Mouse (Mus musculus) midbrain, embryonic 12.5 days (tissue): ENCODE data around the gene Ogfod3. TPM values are rescaled to one million over a fixed set of nuclear protein-coding genes. Genes with fewer than 3 reads are reported as not detected.

Experiments
- ATAC-seq: fragments of 200-750 bp; cut with Nextera tagmentation; 2 replicates; pipeline ENCODE4 v1.8.0; 2017; ENCODE audit warnings: low read depth, moderate TSS enrichment, moderate library complexity; ENCODE audit not compliant: low FRiP score
- H3K27ac ChIP-seq: fragments of 300-500 bp; sonication (generic); replicated peaks from 2 replicates; pipeline ENCODE4 v1.5.1; 2016; ENCODE audit warnings: mild to moderate bottlenecking
- H3K27me3 ChIP-seq: fragments of 300-500 bp; sonication (generic); 2 replicates; pipeline ENCODE4 v1.6.1; 2016; ENCODE audit warnings: mild to moderate bottlenecking
- H3K36me3 ChIP-seq: fragments of 300-500 bp; sonication (generic); 2 replicates; pipeline ENCODE4 v1.6.1; 2016
- H3K4me1 ChIP-seq: fragments of 300-500 bp; sonication (generic); 2 replicates; pipeline ENCODE4 v1.6.1; 2016
- H3K4me2 ChIP-seq: fragments of 300-500 bp; sonication (generic); replicated peaks from 2 replicates; pipeline ENCODE4 v1.6.1; 2016; ENCODE audit warnings: mild to moderate bottlenecking, moderate library complexity
- H3K4me3 ChIP-seq: fragments of 300-500 bp; sonication (generic); 2 replicates; pipeline ENCODE4 v1.5.1; 2016; ENCODE audit warnings: mild to moderate bottlenecking
- H3K9ac ChIP-seq: fragments of 300-500 bp; sonication (generic); replicated peaks from 2 replicates; pipeline ENCODE4 v1.6.1; 2016; ENCODE audit warnings: mild to moderate bottlenecking, moderate library complexity
- H3K9me3 ChIP-seq: fragments of 300-500 bp; sonication (generic); 2 replicates; pipeline ENCODE4 v1.6.1; 2016; ENCODE audit warnings: mild to moderate bottlenecking
- WGBS: fragments of 180-500 bp; shearing (Covaris S2); methylation state at CpG from one replicate; pipeline ENCODE4 v1.1.7; 2016; 5-methylcytosine and 5-hydroxymethylcytosine counted together
- polyA plus RNA-seq: library from polyadenylated mRNA; unstranded; fragments of >200 nt; fragmentation: Nextera tagmentation; extraction: Ambion mirVana; gene quantifications from 2 replicates; pipeline ENCODE4 v1.2.1, GENCODE M21; 2016

Gene Ogfod3
- polyA plus RNA-seq, 1 experiment from 2014 or later, result 18.5 TPM

DNA sequence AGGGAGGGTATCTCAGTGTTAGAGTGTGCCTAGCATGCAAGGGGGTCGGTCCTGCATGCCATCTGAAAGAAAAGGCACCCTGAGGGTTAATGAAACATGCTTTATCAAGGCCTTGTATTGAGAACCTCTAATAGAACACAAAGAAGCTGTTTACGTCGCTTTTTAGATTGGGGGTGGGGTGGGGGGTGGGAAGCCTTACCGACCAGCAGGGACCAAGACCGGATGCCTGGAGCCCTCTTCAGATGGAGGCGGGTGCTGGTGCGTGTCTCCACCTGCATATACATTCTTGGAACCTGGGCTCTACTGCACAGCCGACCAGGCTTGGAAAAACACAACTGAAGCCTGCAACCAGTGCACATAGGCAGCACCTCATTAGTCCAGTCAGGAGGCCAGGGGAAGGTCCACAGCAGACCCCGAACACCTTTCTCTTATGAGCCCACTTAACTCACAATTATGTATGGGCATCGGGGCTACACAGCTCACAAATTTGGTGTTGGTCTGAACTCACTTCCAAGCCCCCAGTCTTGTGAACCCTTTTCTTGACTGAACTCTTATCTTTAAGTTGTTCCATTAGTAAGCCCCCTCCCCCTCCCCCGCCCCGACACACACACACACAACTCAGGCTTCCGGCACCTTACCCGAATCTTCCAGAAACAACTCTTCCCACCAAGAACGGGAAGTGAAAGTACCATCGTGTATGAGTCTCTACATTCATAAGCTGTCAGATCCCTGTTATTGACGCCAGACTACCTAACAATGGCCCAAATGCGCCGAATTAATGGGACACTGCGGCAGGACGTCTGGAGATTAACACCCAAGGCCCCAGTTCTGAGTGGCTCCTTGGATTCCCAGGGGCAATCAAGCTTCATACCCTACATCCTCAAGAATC, 23.9 kb upstream of the Ogfod3 start:
- Histone ChIP-seq H3K4me3 (peak overlapping the region; percentile 78), H3K9me3 (no peaks in the 10 kb centered on the region), H3K4me2 (peak overlapping the region; percentile 80), H3K36me3 (peaks cover 34% of the 10 kb centered on the region), H3K27ac (0 out of 2 replicates have a peak overlapping the region, but pooled peaks have one; percentile 46), H3K27me3 (no peaks in the 10 kb centered on the region), H3K9ac (peak overlapping the region; percentile 76), H3K4me1 (peaks cover 17% of the 10 kb centered on the region)
- peak; percentile 28; the same call in 1 of the 2 replicates for ATAC-seq
- WGBS, result 37% methylated on average over 21 of the region's 21 CpGs

DNA sequence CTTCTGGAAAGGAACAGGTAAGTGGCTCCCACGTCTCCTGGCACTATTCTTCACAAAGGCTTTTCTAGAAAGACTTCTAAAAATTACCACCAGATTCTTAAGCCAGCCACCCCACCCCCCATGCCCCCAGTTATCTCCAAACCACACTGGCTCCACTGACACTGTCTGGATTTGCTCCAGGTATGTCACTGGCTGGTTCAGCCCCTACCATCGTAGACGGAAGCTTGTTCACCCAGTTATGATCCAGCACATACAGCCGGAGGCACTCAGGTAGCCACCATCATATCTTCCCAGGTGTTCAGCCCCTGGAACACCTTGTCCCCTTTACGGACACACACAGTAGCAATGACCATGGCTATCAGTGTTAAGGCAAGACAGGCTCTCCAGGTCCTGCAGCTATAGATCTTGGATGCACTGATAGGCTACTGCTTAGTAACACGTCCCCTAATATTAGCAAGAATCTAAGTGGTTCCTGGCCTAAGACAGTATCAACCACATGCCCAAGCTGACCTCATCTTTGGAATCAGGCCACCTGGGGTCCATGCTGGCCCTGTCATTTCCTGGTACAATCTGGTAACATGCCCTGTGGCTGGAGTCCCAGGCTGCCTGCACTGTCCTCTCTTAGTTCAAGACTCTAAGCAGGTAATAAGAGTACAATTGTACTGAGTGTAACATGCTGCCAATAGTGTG, 17.0 kb upstream of the Ogfod3 start:
- WGBS, result 89% methylated on average over 6 of the region's 6 CpGs
- no peaks in the 10 kb centered on the region for H3K9me3 ChIP-seq
- H3K27ac ChIP-seq, result no peak overlapping the region
- no peaks in the 10 kb centered on the region for H3K27me3 ChIP-seq
- H3K4me1 ChIP-seq, result no peaks in the 10 kb centered on the region
- H3K9ac ChIP-seq, result no peak overlapping the region
- H3K36me3 ChIP-seq, result peaks cover 91% of the 10 kb centered on the region
- H3K4me2 ChIP-seq, result no peak overlapping the region
- no peak overlapping the region for H3K4me3 ChIP-seq
- ATAC-seq, result no peak

- Histone ChIP-seq H3K4me3 (no peak overlapping the region), H3K4me2 (no peak overlapping the region), H3K9me3 (no peaks in the 10 kb centered on the region), H3K27me3 (no peaks in the 10 kb centered on the region), H3K36me3 (peaks cover 85% of the 10 kb centered on the region), H3K27ac (no peak overlapping the region), H3K4me1 (no peaks in the 10 kb centered on the region), H3K9ac (no peak overlapping the region)
- no peak for ATAC-seq
- 87% methylated on average over 5 of the region's 5 CpGs for WGBS
These were observed 16.3 kb upstream of the Ogfod3 start for GRCm38 (mm10) chr11:121220771-121221170.

- Histone ChIP-seq H3K4me3 (no peak overlapping the region), H3K9ac (no peak overlapping the region), H3K27me3 (no peaks in the 10 kb centered on the region), H3K36me3 (peaks cover 75% of the 10 kb centered on the region), H3K27ac (no peak overlapping the region), H3K9me3 (no peaks in the 10 kb centered on the region), H3K4me2 (no peak overlapping the region), H3K4me1 (no peaks in the 10 kb centered on the region)
- ATAC-seq, result no peak
- 91% methylated on average over 11 of the region's 11 CpGs for WGBS
These were observed 15.3 kb upstream of the Ogfod3 start for GRCm38 (mm10) chr11:121219776-121220175.

GRCm38 (mm10) chr11:121216831-121217230, 12.3 kb upstream of the Ogfod3 start:
- Histone ChIP-seq H3K4me2 (no peak overlapping the region), H3K9ac (no peak overlapping the region), H3K27me3 (no peaks in the 10 kb centered on the region), H3K4me1 (no peaks in the 10 kb centered on the region), H3K27ac (no peak overlapping the region), H3K4me3 (no peak overlapping the region), H3K9me3 (no peaks in the 10 kb centered on the region), H3K36me3 (peaks cover 51% of the 10 kb centered on the region)
- WGBS, result 93% methylated on average over 3 of the region's 3 CpGs
- ATAC-seq, result no peak

GRCm38 (mm10) chr11:121203859-121204160, 701 bp downstream of the Ogfod3 start:
- Histone ChIP-seq H3K9me3 (no peaks in the 10 kb centered on the region), H3K27me3 (no peaks in the 10 kb centered on the region), H3K27ac (no peak overlapping the region), H3K4me1 (peaks cover 4% of the 10 kb centered on the region), H3K9ac (no peak overlapping the region), H3K36me3 (no peaks in the 10 kb centered on the region), H3K4me3 (peak overlapping the region; percentile 68), H3K4me2 (peak overlapping the region; percentile 71)
- ATAC-seq, result no peak
- WGBS, result 0% methylated on average over 5 of the region's 5 CpGs

- ATAC-seq, result no peak
These were observed 2.9 kb downstream of the Ogfod3 start for GRCm38 (mm10) chr11:121201436-121202198.

DNA sequence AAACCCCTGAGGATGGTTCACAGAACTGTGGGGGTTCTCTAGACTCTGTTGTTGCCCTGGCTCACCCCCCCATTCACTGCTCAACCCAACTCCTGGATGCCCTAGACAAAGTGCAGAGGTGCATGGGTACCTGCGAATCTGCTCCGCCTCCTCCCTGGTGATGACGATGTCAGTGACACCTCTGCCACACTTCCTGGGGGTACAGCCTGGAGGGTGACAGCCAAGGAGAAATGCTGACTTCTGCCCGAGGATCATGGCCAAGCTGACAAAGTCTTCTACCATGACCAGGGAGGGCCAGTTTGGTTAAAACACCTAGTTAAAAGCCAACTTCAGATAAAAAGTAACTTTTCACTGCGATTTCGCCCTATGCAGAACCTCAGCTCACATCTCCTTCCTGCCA, 3.7 kb downstream of the Ogfod3 start:
- 93% methylated on average over 6 of the region's 6 CpGs for WGBS
- Histone ChIP-seq H3K27me3 (no peaks in the 10 kb centered on the region), H3K36me3 (peaks cover 3% of the 10 kb centered on the region; the same call in 1 of the 2 replicates), H3K9me3 (no peaks in the 10 kb centered on the region), H3K9ac (no peak overlapping the region), H3K4me2 (no peak overlapping the region), H3K4me3 (no peak overlapping the region), H3K4me1 (peaks cover 4% of the 10 kb centered on the region), H3K27ac (no peak overlapping the region)
- no peak for ATAC-seq

More at GRCm38 (mm10) chr11:121201436-121202198, 2.9 kb downstream of the Ogfod3 start:
- Histone ChIP-seq H3K9me3 (no peaks in the 10 kb centered on the region), H3K27ac (no peak overlapping the region), H3K4me2 (no peak overlapping the region), H3K4me1 (peaks cover 4% of the 10 kb centered on the region), H3K27me3 (no peaks in the 10 kb centered on the region), H3K36me3 (no peaks in the 10 kb centered on the region), H3K9ac (no peak overlapping the region), H3K4me3 (no peak overlapping the region)
- WGBS, result 66% methylated on average over 11 of the region's 11 CpGs

- Histone ChIP-seq H3K4me3 (no peak overlapping the region), H3K36me3 (peaks cover 5% of the 10 kb centered on the region; the same call in 1 of the 2 replicates), H3K27me3 (no peaks in the 10 kb centered on the region), H3K4me2 (no peak overlapping the region), H3K9ac (no peak overlapping the region), H3K4me1 (no peaks in the 10 kb centered on the region; the same call in 1 of the 2 replicates), H3K9me3 (no peaks in the 10 kb centered on the region), H3K27ac (no peak overlapping the region)
- ATAC-seq, result no peak
- 84% methylated on average over 4 of the region's 4 CpGs for WGBS
These were observed 4.7 kb downstream of the Ogfod3 start for GRCm38 (mm10) chr11:121199851-121200250.

DNA sequence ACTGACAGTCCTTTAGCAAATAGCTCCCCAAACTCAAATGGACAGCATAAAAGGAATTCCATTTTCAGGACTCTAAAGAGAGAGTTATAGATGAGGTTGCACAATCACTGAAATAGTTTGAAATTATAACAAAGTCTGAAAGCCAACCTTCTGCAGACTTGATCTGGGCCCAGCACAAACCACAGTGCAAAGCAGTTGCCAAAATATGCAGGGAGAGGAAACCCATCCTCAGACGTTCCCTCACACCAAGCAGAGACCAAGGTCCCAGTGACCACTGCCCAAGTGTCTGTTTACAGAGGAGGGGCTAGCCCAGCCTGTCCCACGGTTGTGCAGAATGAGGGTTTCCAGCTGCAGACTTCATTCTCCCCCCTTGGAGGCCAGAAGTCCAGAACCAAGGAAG, 5.9 kb downstream of the Ogfod3 start:
- Histone ChIP-seq H3K9ac (no peak overlapping the region), H3K27ac (no peak overlapping the region), H3K27me3 (no peaks in the 10 kb centered on the region), H3K4me1 (no peaks in the 10 kb centered on the region; the same call in 1 of the 2 replicates), H3K9me3 (no peaks in the 10 kb centered on the region), H3K4me2 (no peak overlapping the region), H3K36me3 (peaks cover 10% of the 10 kb centered on the region; the same call in 1 of the 2 replicates), H3K4me3 (no peak overlapping the region)
- ATAC-seq, result no peak
- WGBS, result 64% methylated on average over 2 of the region's 2 CpGs

GRCm38 (mm10) chr11:121193415-121193814, 11.1 kb downstream of the Ogfod3 start:
- Histone ChIP-seq H3K4me3 (no peak overlapping the region), H3K27me3 (no peaks in the 10 kb centered on the region), H3K36me3 (peaks cover 10% of the 10 kb centered on the region; the same call in 1 of the 2 replicates), H3K4me1 (no peaks in the 10 kb centered on the region), H3K4me2 (no peak overlapping the region), H3K27ac (no peak overlapping the region), H3K9me3 (no peaks in the 10 kb centered on the region), H3K9ac (no peak overlapping the region)
- WGBS, result 86% methylated on average over 3 of the region's 3 CpGs
- ATAC-seq, result no peak
